Mouse (Mus musculus): Measurements from ENCODE around the gene Cop1. TPM values are rescaled to one million over a fixed set of nuclear protein-coding genes. Genes with fewer than 3 reads are reported as not detected.

Gene Cop1
- total RNA-seq (2021): 100 to 1,000 TPM; 130 to 141 TPM
- long read RNA-seq, experiment 1, full-length matches to known transcripts: 60 of 132 reads
- long read RNA-seq, experiment 1, partial matches to known transcripts: 2 of 132 reads
- long read RNA-seq, experiment 1, other reads (novel, unspliced or antisense): 70 of 132 reads
- long read RNA-seq, experiment 2, full-length matches to known transcripts: 60 of 104 reads
- long read RNA-seq, experiment 2, partial matches to known transcripts: 5 of 104 reads
- long read RNA-seq, experiment 2, other reads (novel, unspliced or antisense): 39 of 104 reads

DNA sequence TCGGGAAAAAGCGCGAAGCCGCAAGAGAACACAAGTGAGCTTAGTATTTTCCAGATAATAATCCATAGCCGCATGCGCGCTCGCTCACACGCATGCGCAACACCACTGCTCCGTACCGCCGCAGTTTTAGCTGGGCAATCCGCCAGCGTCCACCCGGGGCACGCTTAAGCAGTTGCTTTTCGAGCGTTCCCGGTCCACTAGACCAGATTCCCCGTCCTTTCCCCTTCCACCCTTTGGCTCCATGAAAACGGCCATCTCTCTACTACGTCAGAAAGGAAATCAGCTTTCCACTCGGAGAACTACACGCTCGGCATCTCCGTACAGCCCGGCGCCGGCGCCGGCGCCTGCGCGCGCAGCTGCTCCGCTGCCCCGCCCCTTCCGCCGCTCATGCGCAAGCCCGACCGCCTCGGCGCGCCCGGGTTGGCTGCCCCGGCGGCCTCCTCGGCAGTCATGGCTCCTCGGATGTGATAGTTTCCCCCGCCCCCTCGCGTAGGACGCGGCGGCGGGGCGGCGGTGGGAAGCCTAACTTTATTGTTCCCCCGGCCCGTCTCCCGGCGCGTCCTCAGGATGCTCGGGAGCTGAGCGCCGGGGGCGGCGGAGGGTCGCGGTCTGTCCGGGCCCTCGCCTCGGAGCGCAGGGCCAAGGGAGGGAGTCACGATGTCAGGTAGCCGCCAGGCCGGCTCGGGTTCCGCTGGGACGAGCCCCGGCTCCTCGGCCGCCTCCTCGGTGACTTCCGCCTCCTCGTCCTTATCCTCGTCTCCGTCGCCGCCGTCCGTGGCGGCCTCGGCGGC lies at the start of gene Cop1:
Gene Cop1 (plus strand): TSS at position 540 of the 791 bp plus-strand sequence.
- intact Hi-C loops (cut with DNase I): loop anchor here (2.0 kb wide), 1 partner anchor 849 kb away; no protein-coding TSS in a partner anchor

DNA sequence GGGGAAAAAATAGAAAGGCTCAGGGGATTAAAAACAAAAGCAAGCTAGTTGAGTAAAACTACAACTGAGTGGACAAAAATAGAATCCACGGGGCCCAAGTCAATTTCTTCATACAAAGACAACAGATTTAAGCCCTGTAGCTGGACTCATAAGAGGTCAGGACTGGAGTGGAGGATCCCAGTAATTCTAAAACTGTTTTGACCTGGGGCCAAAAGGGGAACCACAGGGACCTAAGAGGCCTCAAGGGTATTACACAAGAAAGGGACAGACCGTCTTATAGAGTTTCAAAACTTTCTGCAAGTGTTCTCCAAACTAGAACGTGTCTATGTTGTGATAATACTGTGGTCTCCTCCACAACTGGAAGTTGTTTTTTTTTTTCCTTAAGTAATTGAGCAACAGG lies 45.4 kb upstream of the Cop1 start:
- DNase-seq (ENCODE audit: low spot score in 2 of 2): no peak
- intact Hi-C loops (cut with DNase I): no loop called here

More for the DNA sequence above, at the start of gene Cop1:
- peak; percentile 93 for DNase-seq (ENCODE audit: low spot score in 2 of 2)

DNA sequence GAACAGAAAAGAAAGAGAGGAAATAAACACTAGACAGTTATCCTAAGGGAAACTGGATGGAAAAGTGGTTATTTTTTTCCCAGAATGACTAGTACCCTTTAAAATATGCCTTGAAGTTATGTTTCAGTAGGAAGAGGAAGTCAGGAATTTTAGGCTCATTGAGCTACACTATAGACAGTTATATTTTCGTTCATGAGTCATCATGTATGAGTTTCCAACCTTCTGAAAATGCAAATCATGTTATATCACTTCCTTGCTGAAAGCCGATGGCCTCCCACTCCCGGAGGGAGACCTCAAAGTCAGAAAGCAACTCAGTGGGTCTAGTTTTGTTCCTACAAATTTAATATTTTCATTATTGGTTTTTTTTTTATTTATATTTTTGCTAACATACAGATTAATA lies 33.5 kb upstream of the Cop1 start:
- DNase-seq (ENCODE audit: low spot score in 2 of 2): no peak
- intact Hi-C loops (cut with DNase I): no loop called here

DNA sequence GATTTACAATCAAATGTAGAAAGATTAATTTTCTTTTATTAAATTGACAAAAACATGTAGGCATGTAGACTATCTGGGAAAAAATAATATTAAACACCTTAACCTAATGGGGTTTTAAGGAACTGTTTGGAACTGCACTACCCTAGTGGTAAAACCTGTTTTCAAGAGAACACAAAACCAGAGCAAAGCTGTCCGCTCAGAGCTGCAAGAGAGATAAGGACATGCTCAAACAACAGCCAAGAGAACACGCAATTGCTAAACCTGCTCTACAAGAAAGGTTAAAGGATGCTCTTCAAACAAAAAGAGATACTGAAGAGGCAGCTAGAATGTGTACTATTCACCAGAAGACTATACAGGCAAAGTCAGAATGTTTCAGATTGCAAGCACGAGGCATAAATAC lies 32.5 kb upstream of the Cop1 start:
- intact Hi-C loops (cut with DNase I): no loop called here
- no peak for DNase-seq (ENCODE audit: low spot score in 2 of 2)

DNA sequence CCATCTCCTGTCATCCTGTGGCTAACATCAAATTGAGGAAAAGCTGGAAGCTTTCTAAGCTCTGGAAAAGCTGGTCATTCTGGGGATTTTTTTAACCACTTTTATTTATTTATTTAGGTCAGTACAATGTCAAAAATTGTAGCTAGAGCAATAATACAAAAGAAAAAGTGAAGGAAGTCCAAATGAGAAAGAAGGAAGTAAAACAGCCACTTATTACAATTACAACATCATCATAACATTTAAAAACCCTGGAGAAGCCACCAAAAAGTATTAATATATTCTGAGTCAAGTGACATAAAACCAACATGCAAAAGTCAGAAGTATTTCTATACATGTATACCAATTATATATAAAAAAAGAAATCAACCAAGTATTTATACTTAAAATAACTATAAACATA lies 30.9 kb upstream of the Cop1 start:
- intact Hi-C loops (cut with DNase I): no loop called here
- no peak for DNase-seq (ENCODE audit: low spot score in 2 of 2)

DNA sequence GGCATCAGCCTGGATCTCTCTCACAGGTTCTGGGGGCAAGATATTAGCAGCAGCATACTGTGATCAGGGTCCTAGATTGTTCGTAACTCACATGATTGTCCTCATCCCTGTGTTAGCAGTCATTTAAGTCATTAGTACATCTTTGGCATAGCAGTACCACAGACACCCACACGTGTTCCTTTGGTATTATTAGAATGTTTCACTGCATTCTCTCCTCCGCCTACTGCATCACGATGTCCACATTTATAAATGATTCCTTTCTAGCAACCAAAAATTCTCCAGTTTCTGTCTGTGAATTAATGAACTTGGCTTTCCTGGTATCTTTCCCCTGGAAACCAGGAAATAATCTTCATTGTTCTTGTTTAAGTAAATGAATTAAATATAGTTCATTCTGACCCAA lies 20.4 kb upstream of the Cop1 start:
- intact Hi-C loops (cut with DNase I): no loop called here
- peak; percentile 43 to 71 for DNase-seq (ENCODE audit: low spot score in 2 of 2)

DNA sequence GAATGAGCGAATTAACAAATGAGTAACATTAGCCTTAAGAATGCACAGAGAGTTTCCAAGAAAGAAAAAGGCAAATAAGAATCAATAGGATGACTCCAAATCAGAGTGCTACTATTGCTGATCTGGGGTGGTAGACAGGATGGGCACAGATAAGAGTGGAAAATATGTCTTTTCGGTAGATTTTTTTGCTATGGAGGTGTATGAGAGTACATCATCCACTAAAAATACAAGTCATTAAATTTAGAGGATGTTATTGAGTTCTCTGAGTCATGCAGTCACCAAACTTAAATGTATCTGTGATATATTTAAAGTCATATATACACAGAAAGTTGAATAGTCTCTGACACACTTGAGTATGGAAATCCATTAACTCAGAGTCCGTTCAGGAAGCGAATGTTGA lies 14.7 kb upstream of the Cop1 start:
- intact Hi-C loops (cut with DNase I): no loop called here
- no peak for DNase-seq (ENCODE audit: low spot score in 2 of 2)

DNA sequence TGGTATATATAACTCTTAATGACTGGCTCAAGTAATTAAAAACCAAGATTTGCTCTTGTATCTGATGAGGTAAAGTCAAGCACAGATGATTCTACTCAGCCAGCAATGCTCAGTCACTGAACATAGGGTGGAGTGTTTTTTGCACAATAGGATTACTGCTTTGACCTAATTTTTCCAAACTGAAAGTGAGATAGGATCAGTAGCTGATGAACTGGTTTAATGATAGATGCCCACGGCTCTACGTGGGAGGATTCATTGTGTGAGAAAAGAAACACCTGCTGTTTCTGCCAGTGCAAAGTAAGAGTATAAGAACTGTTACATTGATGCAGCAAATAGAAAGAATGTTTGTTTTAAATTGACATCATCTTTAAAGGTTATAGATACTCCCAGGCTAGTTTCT lies 10.1 kb upstream of the Cop1 start:
- intact Hi-C loops (cut with DNase I): no loop called here
- no peak for DNase-seq (ENCODE audit: low spot score in 2 of 2)

DNA sequence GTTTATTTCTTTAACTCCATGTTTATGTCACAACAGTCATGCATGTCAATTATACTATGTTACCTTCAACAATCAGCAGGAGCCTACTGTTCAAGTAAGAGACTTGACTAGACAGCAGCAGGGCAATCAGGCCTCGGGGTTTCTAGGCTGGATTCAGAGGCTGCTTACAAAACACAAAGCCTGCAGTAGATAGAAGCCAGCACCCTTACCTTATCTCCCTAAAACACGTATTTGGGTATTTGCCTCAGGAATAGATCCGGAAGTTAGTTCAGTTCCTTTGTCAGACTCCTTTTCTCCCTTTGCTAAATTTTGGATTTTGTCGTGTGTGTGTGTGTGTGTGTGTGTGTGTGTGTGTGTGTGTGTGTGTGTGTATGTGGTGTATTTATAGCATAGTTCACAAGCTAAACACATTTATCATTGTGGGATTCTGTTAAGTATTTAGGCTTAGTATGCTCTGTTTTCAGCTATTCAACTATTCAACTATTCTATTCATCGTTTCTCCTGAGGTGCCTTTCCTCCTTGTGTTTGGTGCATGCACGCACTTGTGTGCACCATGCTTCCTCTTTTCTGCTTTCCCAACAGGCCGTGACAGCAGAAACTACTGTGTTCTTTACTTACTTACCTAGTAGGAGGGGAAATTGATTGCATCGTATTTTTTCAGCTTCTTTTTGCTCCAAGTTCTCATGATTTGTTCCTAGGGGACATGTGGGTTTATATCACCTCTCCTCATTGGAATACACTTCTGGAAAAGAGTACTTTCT lies 6.9 kb upstream of the Cop1 start:
- DNase-seq (ENCODE audit: low spot score in 2 of 2): no peak
- intact Hi-C loops (cut with DNase I): no loop called here

DNA sequence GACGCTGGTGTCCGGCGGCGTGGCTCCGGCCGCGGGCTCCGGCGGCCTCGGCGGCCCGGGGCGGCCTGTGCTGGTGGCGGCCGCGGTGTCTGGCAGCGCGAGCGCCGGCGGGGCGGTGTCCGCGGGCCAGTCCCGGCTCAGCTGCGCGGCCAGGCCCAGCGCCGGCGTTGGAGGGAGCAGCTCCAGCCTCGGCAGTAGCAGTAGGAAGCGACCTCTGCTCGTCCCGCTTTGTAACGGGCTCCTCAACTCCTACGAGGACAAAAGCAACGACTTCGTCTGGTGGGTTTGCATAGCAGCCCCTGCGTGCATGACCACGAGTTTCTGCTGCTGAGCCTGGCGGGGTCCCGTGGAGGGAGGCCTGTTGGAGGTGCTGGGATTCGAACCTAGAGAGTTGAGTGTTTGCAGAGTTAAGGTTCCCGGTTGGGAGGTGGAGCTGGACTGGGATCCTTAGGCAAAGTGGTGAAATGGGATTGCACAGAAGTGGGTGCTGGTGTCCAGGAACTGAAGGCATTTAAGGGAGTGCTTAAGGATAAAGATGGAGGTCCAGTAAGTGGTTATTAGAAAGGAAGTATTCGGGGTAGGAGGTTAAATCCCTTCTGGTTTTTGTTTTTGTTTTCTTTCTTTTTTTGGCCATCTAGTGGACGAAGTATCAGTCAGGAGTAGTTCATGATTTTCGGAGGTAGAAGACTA lies 597 bp downstream of the Cop1 start:
- peak; percentile 11 to 18 for DNase-seq (ENCODE audit: low spot score in 2 of 2)
- intact Hi-C loops (cut with DNase I): loop anchor here (2.0 kb wide), 1 partner anchor 848 kb away; no protein-coding TSS in a partner anchor

DNA sequence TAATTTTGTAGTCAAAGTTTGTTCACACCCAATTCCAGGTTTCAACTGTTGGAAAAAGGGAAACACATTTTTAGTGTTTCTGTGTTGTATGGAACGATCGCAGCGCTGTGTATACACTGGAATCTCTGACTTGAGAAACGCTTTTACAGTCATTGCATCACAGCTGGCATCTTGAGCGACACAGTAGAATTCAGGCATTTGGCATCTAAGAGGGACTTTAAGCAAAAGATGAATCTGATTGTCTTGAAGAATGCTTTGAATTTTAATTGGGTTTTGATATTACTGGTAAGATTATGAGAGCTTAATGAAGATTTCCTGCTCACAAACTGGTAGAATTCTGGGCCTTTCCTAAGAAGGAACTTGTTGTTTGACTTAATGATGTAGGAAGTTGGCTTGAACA lies 1.3 kb downstream of the Cop1 start:
- DNase-seq (ENCODE audit: low spot score in 2 of 2): no peak
- intact Hi-C loops (cut with DNase I): loop anchor here (2.0 kb wide), 1 partner anchor 847 kb away; no protein-coding TSS in a partner anchor

DNA sequence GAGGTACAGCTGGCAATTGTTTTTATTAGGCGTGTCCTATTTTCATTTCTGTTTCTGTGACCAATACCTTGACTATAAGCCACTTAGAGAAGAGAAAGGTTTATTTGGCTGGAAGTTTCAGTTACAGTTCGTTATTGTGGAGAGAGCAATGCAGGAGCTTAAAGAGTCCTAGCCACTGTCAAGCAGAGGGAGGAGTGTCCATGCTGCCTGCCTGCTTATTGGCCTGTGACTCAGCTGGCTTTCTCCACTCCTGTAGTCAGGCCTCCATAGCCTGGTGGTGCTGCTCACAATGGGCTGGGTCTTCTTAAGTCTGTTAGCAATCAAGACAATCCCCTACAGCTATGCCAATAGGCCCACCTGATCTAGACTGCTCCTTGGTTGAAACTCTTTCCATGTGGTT lies 2.4 kb downstream of the Cop1 start:
- intact Hi-C loops (cut with DNase I): no loop called here
- no peak for DNase-seq (ENCODE audit: low spot score in 2 of 2)

DNA sequence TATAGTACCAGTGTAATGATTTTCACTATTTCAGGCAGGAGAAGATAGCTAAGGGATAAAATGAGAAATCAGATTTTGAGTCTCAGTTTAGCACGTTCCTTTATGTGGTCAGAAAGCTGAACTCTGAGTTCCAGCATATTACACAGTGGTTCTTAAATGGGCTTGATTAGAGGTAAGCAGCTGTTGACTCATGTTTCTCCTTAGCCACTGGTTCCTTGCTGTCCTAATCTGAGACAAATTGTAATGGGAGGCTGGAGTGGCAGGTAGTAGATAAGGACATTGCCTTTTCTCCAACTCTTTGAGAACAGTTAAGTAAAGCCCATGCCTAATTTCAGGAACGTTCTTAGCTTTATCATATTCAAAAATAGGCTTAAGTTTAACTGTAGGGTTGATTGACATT lies 3.6 kb downstream of the Cop1 start:
- intact Hi-C loops (cut with DNase I): no loop called here

DNA sequence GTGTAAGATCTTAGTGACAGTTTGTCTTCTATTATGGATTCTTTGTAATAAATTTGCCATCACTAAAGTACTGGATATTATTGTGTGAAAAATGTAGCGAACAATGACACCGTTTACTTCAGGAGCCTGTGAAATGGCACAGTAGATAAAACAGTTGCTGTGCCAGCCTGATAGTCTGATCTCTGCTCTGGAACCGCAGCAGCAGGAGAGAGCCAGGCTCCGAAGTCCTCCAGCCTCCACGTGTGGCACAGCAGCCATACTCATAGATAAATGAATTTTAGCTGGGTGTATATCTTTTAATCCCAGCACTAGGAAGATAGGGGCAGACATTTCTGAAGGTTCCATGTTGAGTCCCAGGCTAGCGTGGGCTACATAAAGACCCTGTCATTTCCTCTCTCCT lies 6.0 kb downstream of the Cop1 start:
- no peak for DNase-seq (ENCODE audit: low spot score in 2 of 2)
- intact Hi-C loops (cut with DNase I): no loop called here

More for the DNA sequence above, 3.6 kb downstream of the Cop1 start:
- no peak for DNase-seq (ENCODE audit: low spot score in 2 of 2)

DNA sequence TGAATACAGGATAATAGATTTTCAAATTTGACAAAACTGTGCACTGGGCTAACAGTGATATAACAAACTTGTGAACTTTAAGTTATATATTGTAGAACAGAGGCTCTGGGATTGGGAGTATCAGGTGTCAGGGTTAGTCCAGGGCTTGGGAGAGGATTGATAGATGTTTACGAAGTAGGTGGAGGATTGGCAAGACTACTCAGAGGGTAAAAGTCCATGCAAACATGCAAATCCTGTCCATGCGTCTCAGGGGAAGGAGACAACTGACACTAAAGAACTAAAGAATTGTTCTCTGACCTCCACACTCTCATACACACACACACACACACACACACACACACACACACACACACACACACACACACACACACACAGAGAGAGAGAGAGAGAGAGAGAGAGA lies 18.2 kb downstream of the Cop1 start:
- DNase-seq (ENCODE audit: low spot score in 2 of 2): no peak
- intact Hi-C loops (cut with DNase I): no loop called here

DNA sequence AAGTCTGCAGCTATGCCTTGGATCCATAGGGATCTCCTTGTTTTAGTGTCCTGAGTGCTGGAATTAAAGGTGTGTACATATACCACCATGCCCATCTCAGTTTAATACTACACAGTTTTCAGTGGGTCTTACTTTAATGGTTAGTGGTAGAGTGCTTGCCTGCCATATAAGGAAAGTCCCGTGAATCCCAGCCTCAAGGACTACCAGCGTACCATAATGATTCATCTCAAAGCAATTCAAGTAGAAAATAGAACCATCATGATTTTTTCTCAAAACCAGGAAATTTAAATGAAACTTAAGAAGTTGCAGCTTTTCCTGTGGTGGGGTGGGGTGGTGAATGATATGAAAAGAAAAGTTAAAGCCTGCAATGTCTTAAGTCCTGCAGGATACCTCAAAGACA lies 21.0 kb downstream of the Cop1 start:
- intact Hi-C loops (cut with DNase I): no loop called here
- no peak for DNase-seq (ENCODE audit: low spot score in 2 of 2)

DNA sequence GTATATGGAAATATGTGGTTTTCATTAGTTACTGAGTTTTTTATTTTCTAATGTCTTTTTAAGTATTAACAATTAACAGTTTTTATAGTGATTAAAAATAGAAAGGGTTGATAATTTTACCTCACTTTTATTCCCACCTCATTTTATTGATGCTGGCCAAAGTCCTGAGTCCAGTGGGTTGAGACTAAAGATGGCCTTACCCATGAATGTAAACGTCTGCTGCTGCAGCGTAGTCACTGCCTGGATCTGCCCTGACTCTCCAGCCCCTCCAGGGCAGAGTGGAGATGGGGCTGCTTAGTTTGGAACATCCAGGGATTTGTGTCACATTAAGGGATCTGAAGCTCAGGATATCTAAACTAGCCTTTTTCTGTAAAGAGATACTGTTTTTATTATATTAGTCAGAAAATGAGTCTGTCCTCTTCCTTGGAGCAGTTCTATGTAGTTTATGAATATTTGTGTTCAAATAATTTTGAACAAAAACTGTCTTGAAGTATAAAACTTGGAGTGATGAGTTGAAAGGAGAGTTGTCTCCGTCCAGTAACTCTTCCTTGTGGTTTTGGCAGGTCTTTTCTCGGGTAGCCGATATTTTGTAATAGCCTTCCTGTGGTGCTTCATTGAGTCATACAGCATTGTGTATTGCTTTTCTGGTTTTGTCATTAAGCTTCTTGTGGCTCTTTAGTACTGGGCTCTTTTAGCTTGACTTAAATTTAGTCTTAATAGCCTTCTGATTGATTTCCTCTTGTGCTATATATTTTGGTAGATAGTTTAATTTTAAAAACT lies 23.0 kb downstream of the Cop1 start:
- DNase-seq (ENCODE audit: low spot score in 2 of 2): no peak
- intact Hi-C loops (cut with DNase I): no loop called here

DNA sequence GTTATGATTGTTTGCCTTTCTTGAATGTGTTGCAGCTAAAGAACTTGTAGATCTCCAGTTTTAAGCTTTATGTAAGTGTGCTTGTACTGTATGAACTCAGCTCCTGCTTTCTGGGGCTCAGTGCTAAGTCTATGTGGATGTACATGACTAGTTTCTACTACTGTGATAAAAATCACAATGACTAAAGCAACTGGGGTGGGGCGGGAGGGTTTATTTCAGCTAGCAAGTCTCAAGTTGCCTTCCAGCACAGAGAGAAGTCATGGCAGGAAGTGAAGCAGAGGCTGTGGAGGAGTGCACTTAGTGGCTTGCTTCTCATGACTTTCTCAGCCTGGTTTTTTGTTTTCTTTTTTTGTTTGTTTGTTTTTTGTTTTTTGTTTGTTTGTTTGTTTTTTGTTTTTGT lies 24.4 kb downstream of the Cop1 start:
- no peak for DNase-seq (ENCODE audit: low spot score in 2 of 2)
- intact Hi-C loops (cut with DNase I): no loop called here

DNA sequence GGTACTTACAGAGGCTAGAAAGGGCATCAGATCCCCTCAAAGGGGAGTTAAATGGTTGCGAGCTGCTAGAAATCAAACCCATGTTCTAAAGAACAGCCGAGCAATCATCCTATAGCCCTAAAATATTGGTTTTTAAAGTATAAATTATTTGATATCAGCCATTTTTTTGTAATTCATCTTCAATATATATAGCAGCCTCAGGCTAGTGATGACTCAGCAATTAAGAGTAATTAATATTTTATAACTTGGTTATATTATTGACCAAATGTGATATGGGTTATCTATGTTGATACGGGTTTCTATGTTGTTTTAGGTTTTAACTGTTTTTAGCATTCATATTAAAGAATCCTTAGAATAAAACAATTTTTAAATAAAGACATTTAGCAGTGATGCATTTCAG lies 31.7 kb downstream of the Cop1 start:
- intact Hi-C loops (cut with DNase I): no loop called here
- DNase-seq (ENCODE audit: low spot score in 2 of 2): no peak

Data from left cerebral cortex, postnatal 14 days (tissue).